Mouse (Mus musculus): ENCODE measurements at regions not wholly inside any gene's neighbourhood (a gene's known extent, or its start where the extent isn't known, plus 50 kb on each side); places are given as distances from the start of the nearest gene placed in this dataset.

DNA sequence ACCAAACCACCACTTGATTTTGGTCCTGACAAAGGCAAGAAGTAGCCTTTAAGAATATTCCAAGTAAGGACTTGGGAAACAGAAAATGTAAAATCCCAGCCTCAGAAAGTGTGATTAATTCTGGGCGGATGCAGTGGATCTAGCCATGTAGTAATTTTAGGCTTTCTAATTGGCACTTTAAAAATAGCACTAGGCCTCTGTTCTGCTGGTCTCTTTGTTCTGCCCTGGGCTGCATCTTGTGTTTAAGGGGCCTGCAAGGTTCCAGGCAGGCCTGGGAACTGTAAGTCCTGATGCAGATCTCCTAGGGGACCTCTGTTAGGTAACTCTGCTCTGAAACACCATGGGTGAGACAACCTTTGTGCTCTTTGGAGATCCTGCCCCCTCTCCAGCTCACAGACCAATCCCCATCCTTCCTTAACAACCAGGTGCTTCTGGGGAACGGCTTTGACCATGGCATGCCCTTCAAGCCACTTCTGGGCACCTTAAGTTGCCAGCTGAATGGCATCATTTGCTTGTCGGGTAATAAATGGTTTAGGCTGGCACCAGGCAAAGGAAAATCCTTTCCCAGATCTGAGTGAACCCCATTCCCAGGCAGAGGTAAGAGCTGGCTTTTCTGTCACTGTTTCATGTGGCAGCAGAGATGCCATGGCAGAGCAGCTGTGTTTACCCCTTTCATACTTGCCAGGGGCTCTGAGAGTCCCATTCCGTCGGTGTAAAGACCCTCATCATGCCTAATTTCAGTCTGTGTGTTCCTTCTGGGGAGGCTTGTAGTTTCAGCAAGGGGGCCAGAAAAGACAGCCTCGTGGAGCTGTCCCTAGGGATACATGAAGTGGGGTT lies 115.3 kb upstream of the Peli2 start:
- 55% methylated on average over 6 of the region's 6 CpGs for WGBS (ENCODE audit: insufficient replicate concordance)
- no peak overlapping the region for H3K9ac ChIP-seq (replicated peaks)
- H3K27ac ChIP-seq, result no peak overlapping the region
- no peak overlapping the region for H3K4me2 ChIP-seq (ENCODE audit: low read depth)
- no peak for DNase-seq (ENCODE audit: low read depth in 3 of 3, low spot score in 3 of 3)
- H3K9me3 ChIP-seq (ENCODE audit: control insufficient read depth, low read length), result no peaks in the 10 kb centered on the region
- no peaks in the 10 kb centered on the region for H3K27me3 ChIP-seq (ENCODE audit: control insufficient read depth, insufficient read depth, low read length)
- TF ChIP-seq CTCF (IDR thresholded peaks at IDR 0.05; ENCODE audit: low read depth) (no peak), EP300 (IDR thresholded peaks at IDR 0.05; ENCODE audit: low read depth) (no peak)
- H3K4me3 ChIP-seq (ENCODE audit: insufficient read depth in 1 of 2, low read depth in 2 of 2, low read length in 2 of 2), result no peak overlapping the region
- no peaks in the 10 kb centered on the region for H3K4me1 ChIP-seq (replicated peaks; ENCODE audit: control insufficient read depth in 2 of 2, insufficient read depth in 2 of 2, low read length in 1 of 2)
- H3K36me3 ChIP-seq (replicated peaks; ENCODE audit: control insufficient read depth, insufficient read depth, low read depth), result no peaks in the 10 kb centered on the region
- ATAC-seq (ENCODE audit: insufficient read depth), result no peak

DNA sequence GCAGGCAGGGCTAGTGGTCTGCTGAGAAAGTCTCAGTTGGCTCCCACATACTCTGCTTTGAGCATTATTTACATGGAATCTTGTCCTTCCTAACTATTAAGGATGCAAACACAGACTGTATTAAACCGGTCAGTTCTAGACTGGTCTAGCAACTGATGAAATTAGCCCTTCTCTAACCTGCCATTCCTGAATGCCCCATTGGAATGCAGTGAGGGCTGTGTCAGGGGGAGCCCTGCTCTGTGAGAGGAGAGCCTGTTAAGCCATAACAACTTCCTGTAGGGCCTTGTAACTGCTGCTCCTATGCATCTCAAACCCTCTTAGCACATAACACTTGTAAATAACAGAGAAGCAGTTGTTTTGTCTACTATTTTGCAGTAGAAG lies 114.7 kb upstream of the Peli2 start:
- Histone ChIP-seq H3K4me1 (replicated peaks; ENCODE audit: control insufficient read depth in 2 of 2, insufficient read depth in 2 of 2, low read length in 1 of 2) (no peaks in the 10 kb centered on the region), H3K27ac (no peak overlapping the region), H3K4me3 (ENCODE audit: insufficient read depth in 1 of 2, low read depth in 2 of 2, low read length in 2 of 2) (no peak overlapping the region), H3K4me2 (ENCODE audit: low read depth) (no peak overlapping the region), H3K27me3 (ENCODE audit: control insufficient read depth, insufficient read depth, low read length) (no peaks in the 10 kb centered on the region), H3K9me3 (ENCODE audit: control insufficient read depth, low read length) (no peaks in the 10 kb centered on the region), H3K36me3 (replicated peaks; ENCODE audit: control insufficient read depth, insufficient read depth, low read depth) (no peaks in the 10 kb centered on the region), H3K9ac (replicated peaks) (no peak overlapping the region)
- ATAC-seq (ENCODE audit: insufficient read depth) (no peak), DNase-seq (ENCODE audit: low read depth in 3 of 3, low spot score in 3 of 3) (no peak)
- no peak for TF ChIP-seq CTCF (IDR thresholded peaks at IDR 0.05; ENCODE audit: low read depth)
- no peak for TF ChIP-seq EP300 (IDR thresholded peaks at IDR 0.05; ENCODE audit: low read depth)
- WGBS (ENCODE audit: insufficient replicate concordance), result 46% methylated on average over 1 of the region's 1 CpGs

DNA sequence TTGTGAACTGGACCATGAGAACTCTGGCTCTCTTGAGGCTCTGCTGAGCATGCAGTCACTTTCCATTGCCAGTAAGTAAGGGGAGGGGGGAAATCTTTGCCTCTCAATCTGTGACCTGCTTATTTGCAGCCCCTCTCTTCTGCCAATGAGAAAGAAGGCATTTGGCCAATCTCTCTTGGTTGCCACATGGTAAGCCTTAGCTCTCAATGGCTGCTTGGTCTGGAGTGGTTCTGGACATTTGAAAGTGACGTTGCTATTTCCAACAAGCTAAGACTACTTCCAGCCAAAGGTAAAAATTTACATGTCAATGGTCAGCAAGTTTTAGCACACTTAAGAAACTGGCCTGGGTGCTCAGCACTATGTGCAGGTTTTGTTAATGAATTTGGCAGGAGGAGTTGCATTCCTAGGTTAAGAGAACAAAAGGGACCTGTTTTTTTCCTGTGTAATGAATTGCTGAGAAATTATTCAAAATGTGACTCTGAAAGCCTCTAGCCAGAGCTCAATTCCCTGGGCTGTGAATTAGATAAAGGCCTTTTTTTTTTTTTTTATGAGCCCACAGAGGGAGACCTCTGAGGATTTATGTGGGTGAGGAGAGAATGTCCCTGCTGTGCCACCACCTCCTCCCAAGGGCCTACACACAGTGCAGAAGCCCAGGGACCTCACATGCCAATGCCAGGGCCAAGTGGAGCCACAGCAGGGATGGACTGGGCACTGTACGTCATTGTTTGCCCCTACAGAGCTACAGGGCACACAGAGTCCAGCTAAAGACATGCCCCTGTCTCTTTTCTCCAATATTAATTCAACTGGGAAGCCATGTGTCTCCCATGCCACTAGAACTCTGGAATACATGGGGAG lies 108.0 kb upstream of the Peli2 start:
- H3K36me3 ChIP-seq (replicated peaks; ENCODE audit: control insufficient read depth, insufficient read depth, low read depth), result no peaks in the 10 kb centered on the region
- H3K9ac ChIP-seq (replicated peaks), result no peak overlapping the region
- DNase-seq (ENCODE audit: low read depth in 3 of 3, low spot score in 3 of 3) (no peak), ATAC-seq (ENCODE audit: insufficient read depth) (no peak)
- H3K4me3 ChIP-seq (ENCODE audit: insufficient read depth in 1 of 2, low read depth in 2 of 2, low read length in 2 of 2), result no peak overlapping the region
- WGBS (ENCODE audit: insufficient replicate concordance), result 34% methylated on average over 2 of the region's 2 CpGs
- H3K9me3 ChIP-seq (ENCODE audit: control insufficient read depth, low read length), result no peaks in the 10 kb centered on the region
- H3K27me3 ChIP-seq (ENCODE audit: control insufficient read depth, insufficient read depth, low read length), result no peaks in the 10 kb centered on the region
- H3K4me1 ChIP-seq (replicated peaks; ENCODE audit: control insufficient read depth in 2 of 2, insufficient read depth in 2 of 2, low read length in 1 of 2), result no peaks in the 10 kb centered on the region
- no peak overlapping the region for H3K4me2 ChIP-seq (ENCODE audit: low read depth)
- TF ChIP-seq CTCF (IDR thresholded peaks at IDR 0.05; ENCODE audit: low read depth) (no peak), EP300 (IDR thresholded peaks at IDR 0.05; ENCODE audit: low read depth) (no peak)
- H3K27ac ChIP-seq, result no peak overlapping the region

GRCm38 (mm10) chr14:48013431-48013830 lies 107.2 kb upstream of the Peli2 start:
- no peak overlapping the region for H3K27ac ChIP-seq
- WGBS (ENCODE audit: insufficient replicate concordance), result 35% methylated on average over 1 of the region's 1 CpGs
- no peak overlapping the region for H3K4me2 ChIP-seq (ENCODE audit: low read depth)
- no peaks in the 10 kb centered on the region for H3K27me3 ChIP-seq (ENCODE audit: control insufficient read depth, insufficient read depth, low read length)
- H3K9me3 ChIP-seq (ENCODE audit: control insufficient read depth, low read length), result no peaks in the 10 kb centered on the region
- no peak overlapping the region for H3K4me3 ChIP-seq (ENCODE audit: insufficient read depth in 1 of 2, low read depth in 2 of 2, low read length in 2 of 2)
- H3K4me1 ChIP-seq (replicated peaks; ENCODE audit: control insufficient read depth in 2 of 2, insufficient read depth in 2 of 2, low read length in 1 of 2), result no peaks in the 10 kb centered on the region
- TF ChIP-seq CTCF (IDR thresholded peaks at IDR 0.05; ENCODE audit: low read depth), result no peak
- TF ChIP-seq EP300 (IDR thresholded peaks at IDR 0.05; ENCODE audit: low read depth), result no peak
- no peak overlapping the region for H3K9ac ChIP-seq (replicated peaks)
- no peaks in the 10 kb centered on the region for H3K36me3 ChIP-seq (replicated peaks; ENCODE audit: control insufficient read depth, insufficient read depth, low read depth)
- DNase-seq (ENCODE audit: low read depth in 3 of 3, low spot score in 3 of 3) (no peak), ATAC-seq (ENCODE audit: insufficient read depth) (no peak)

GRCm38 (mm10) chr14:48014776-48015175 lies 105.8 kb upstream of the Peli2 start:
- TF ChIP-seq EP300 (IDR thresholded peaks at IDR 0.05; ENCODE audit: low read depth), result no peak
- no peak for TF ChIP-seq CTCF (IDR thresholded peaks at IDR 0.05; ENCODE audit: low read depth)
- H3K9ac ChIP-seq (replicated peaks), result no peak overlapping the region
- 42% methylated on average over 2 of the region's 2 CpGs for WGBS (ENCODE audit: insufficient replicate concordance)
- DNase-seq (ENCODE audit: low read depth in 3 of 3, low spot score in 3 of 3) (no peak), ATAC-seq (ENCODE audit: insufficient read depth) (no peak)
- no peaks in the 10 kb centered on the region for H3K36me3 ChIP-seq (replicated peaks; ENCODE audit: control insufficient read depth, insufficient read depth, low read depth)
- no peaks in the 10 kb centered on the region for H3K9me3 ChIP-seq (ENCODE audit: control insufficient read depth, low read length)
- H3K4me2 ChIP-seq (ENCODE audit: low read depth), result no peak overlapping the region
- H3K4me3 ChIP-seq (ENCODE audit: insufficient read depth in 1 of 2, low read depth in 2 of 2, low read length in 2 of 2), result no peak overlapping the region
- no peak overlapping the region for H3K27ac ChIP-seq
- H3K4me1 ChIP-seq (replicated peaks; ENCODE audit: control insufficient read depth in 2 of 2, insufficient read depth in 2 of 2, low read length in 1 of 2), result no peaks in the 10 kb centered on the region
- no peaks in the 10 kb centered on the region for H3K27me3 ChIP-seq (ENCODE audit: control insufficient read depth, insufficient read depth, low read length)

All from liver, embryonic 14.5 days (tissue).